Mouse (Mus musculus) heart, postnatal 0 days (tissue): ENCODE data around the gene Sox9.

Experiments used
- CTCF ChIP-seq: IDR thresholded peaks from 2 replicates; pipeline ENCODE4 v1.5.1; 2016; ENCODE audit warnings: antibody characterized with exemption, control low read depth, low read depth
- EP300 ChIP-seq: IDR thresholded peaks from 2 replicates; pipeline ENCODE4 v1.6.1; 2016; ENCODE audit warnings: antibody characterized with exemption, low read depth

GRCm38 (mm10) chr11:112739681-112740080, 42.3 kb upstream of the Sox9 start:
- TF ChIP-seq CTCF (no peak), EP300 (no peak)
